Mouse (Mus musculus) CH12.LX (cell line): ENCODE data around the gene Agbl2. TPM values are rescaled to one million over a fixed set of nuclear protein-coding genes. Genes with fewer than 3 reads are reported as not detected.

Experiments
- DNase-seq: peaks from one replicate; pipeline ENCODE4 v3.0.0-alpha.2; 2013; ENCODE audit errors: extremely low read depth
- H3K27ac ChIP-seq: 2 replicates; pipeline ENCODE4 v1.5.1; 2012; ENCODE audit warnings: low read depth, mild to moderate bottlenecking, control low read depth, moderate library complexity; ENCODE audit not compliant: insufficient read depth
- H3K27me3 ChIP-seq: replicated peaks from 2 replicates; pipeline ENCODE3; 2012; ENCODE audit warnings: inconsistent platforms
- H3K36me3 ChIP-seq, 2 experiments: replicated peaks in 1 of 2; 2 replicates each; pipeline versions ENCODE3 to v1.6.1; 2012; ENCODE audit warnings: inconsistent platforms in 1 of 2, low read length in 1 of 2, mild to moderate bottlenecking in 1 of 2, mixed read lengths in 1 of 2, moderate library complexity in 1 of 2; ENCODE audit not compliant: control insufficient read depth in 1 of 2, insufficient read depth in 1 of 2
- H3K4me1 ChIP-seq, 2 experiments: 2 replicates each; pipeline ENCODE4 v1.6.1; 2012; ENCODE audit warnings: inconsistent platforms in 1 of 2, moderate library complexity in 1 of 2; ENCODE audit not compliant: insufficient read depth in 2 of 2, control insufficient read depth in 1 of 2
- H3K4me2 ChIP-seq: 2 replicates; pipeline ENCODE4 v1.6.1; 2012; ENCODE audit warnings: low read depth, mild to moderate bottlenecking, control low read depth; ENCODE audit not compliant: poor library complexity, insufficient read depth, severe bottlenecking
- H3K4me3 ChIP-seq, 3 experiments: fragments of 150-350 bp in 1 of 3; sonication (generic) in 1 of 3; replicated peaks in 1 of 3; 2 replicates each; pipeline versions ENCODE3 to v1.5.1; 2011 to 2012; ENCODE audit warnings: low read depth in 2 of 3, low read length in 2 of 3, mild to moderate bottlenecking in 2 of 3, moderate library complexity in 2 of 3, control low read depth in 1 of 3, improper control_type of control experiment in 1 of 3, inconsistent platforms in 1 of 3, mixed read lengths in 1 of 3; ENCODE audit not compliant: poor library complexity in 1 of 3
- H3K79me2 ChIP-seq: replicated peaks from 2 replicates; pipeline ENCODE4 v1.6.1; 2012; ENCODE audit warnings: mild to moderate bottlenecking, moderate library complexity; ENCODE audit not compliant: control insufficient read depth, poor library complexity, insufficient read depth, severe bottlenecking; ENCODE audit errors: extremely low read depth
- H3K9ac ChIP-seq: 2 replicates; pipeline ENCODE4 v1.6.1; 2012; ENCODE audit warnings: low read depth, mild to moderate bottlenecking, control low read depth, moderate library complexity; ENCODE audit not compliant: insufficient read depth
- H3K9me3 ChIP-seq: replicated peaks from 2 replicates; pipeline ENCODE3; 2012; ENCODE audit warnings: low read length, inconsistent platforms, mixed read lengths
- CHD1 ChIP-seq: IDR thresholded peaks from 2 replicates; pipeline ENCODE4 v1.6.1; 2012; ENCODE audit warnings: low read depth, low read length, improper control_type of control experiment, inconsistent platforms
- ETS1 ChIP-seq: conservative IDR thresholded peaks from 2 replicates; pipeline ENCODE4 v1.6.1; 2012; ENCODE audit warnings: low read depth, mild to moderate bottlenecking, inconsistent platforms, low read length, improper control_type of control experiment, moderate library complexity
- GABPA ChIP-seq: IDR thresholded peaks from 2 replicates; pipeline ENCODE4 v1.6.1; 2012; ENCODE audit warnings: low read depth, low read length, improper control_type of control experiment, inconsistent platforms; ENCODE audit not compliant: insufficient replicate concordance
- IRF4 ChIP-seq: IDR thresholded peaks from 2 replicates; pipeline ENCODE4 v1.6.1; 2014; ENCODE audit warnings: low read depth, mild to moderate bottlenecking, inconsistent platforms, low read length, improper control_type of control experiment
- MAFK ChIP-seq: IDR thresholded peaks from 2 replicates; pipeline ENCODE4 v1.6.1; 2011; ENCODE audit warnings: low read length, improper control_type of control experiment; ENCODE audit not compliant: insufficient replicate concordance
- MEF2A ChIP-seq: IDR thresholded peaks from 2 replicates; pipeline ENCODE4 v1.6.1; 2014; ENCODE audit warnings: low read depth, mild to moderate bottlenecking, inconsistent platforms, low read length, improper control_type of control experiment, borderline replicate concordance
- MYC ChIP-seq: IDR thresholded peaks from 2 replicates; pipeline ENCODE4 v1.6.1; 2011; ENCODE audit warnings: low read depth, mild to moderate bottlenecking, improper control_type of control experiment, low read length
- NRF1 ChIP-seq: IDR thresholded peaks from 2 replicates; pipeline ENCODE4 v1.6.1; 2014; ENCODE audit warnings: low read depth, mild to moderate bottlenecking, inconsistent platforms, low read length, improper control_type of control experiment, moderate library complexity
- PAX5 ChIP-seq: IDR thresholded peaks from 2 replicates; pipeline ENCODE4 v1.6.1; 2012; ENCODE audit warnings: low read length, inconsistent platforms, mixed read lengths
- POLR2AphosphoS2 ChIP-seq: IDR thresholded peaks from 2 replicates; pipeline ENCODE4 v1.6.1; 2011; ENCODE audit warnings: low read depth, low read length, improper control_type of control experiment
- RAD21 ChIP-seq: IDR thresholded peaks from 2 replicates; pipeline ENCODE4 v1.6.1; 2011; ENCODE audit warnings: low read depth, mild to moderate bottlenecking, low read length, improper control_type of control experiment, moderate library complexity
- RCOR1 ChIP-seq: conservative IDR thresholded peaks from 2 replicates; pipeline ENCODE4 v1.6.1; 2012; ENCODE audit warnings: low read depth, mild to moderate bottlenecking, inconsistent platforms, low read length, improper control_type of control experiment
- SIN3A ChIP-seq: IDR thresholded peaks from 2 replicates; pipeline ENCODE4 v1.6.1; 2012; ENCODE audit warnings: low read length, improper control_type of control experiment, inconsistent platforms
- SMC3 ChIP-seq: IDR thresholded peaks from 2 replicates; pipeline ENCODE4 v1.6.1; 2011; ENCODE audit warnings: low read depth, low read length, improper control_type of control experiment
- UBTF ChIP-seq: IDR thresholded peaks from 2 replicates; pipeline ENCODE4 v1.6.1; 2012; ENCODE audit warnings: low read depth, mild to moderate bottlenecking, inconsistent platforms, low read length, improper control_type of control experiment, moderate library complexity
- USF1 ChIP-seq: IDR thresholded peaks from 2 replicates; pipeline ENCODE4 v1.6.1; 2014; ENCODE audit warnings: low read depth, mild to moderate bottlenecking, inconsistent platforms, low read length, improper control_type of control experiment
- USF2 ChIP-seq: conservative IDR thresholded peaks from 2 replicates; pipeline ENCODE4 v1.6.1; 2011; ENCODE audit warnings: low read depth, low read length, improper control_type of control experiment
- ZC3H11A ChIP-seq: IDR thresholded peaks from 2 replicates; pipeline ENCODE4 v1.6.1; 2012; ENCODE audit warnings: low read depth, mild to moderate bottlenecking, inconsistent platforms, low read length, improper control_type of control experiment
- ZMIZ1 ChIP-seq: IDR thresholded peaks from 2 replicates; pipeline ENCODE4 v1.6.1; 2012; ENCODE audit warnings: low read depth, mild to moderate bottlenecking, inconsistent platforms, low read length, improper control_type of control experiment
- ZNF384 ChIP-seq: IDR thresholded peaks from 2 replicates; pipeline ENCODE4 v1.6.1; 2012; ENCODE audit warnings: low read depth, low read length, improper control_type of control experiment, inconsistent platforms
- dilution Hi-C: fragments of 300-500 bp; cut with MboI; formaldehyde crosslinking; loops from 2 replicates; pipeline ENCODE4 v1.14.3; 2020; ENCODE audit warnings: low sequenced_read_pairs; ENCODE audit not compliant: extremely low pct_unique_long_range_greater_than_20kb, extremely low pct_ligation_motif_present
- in situ Hi-C: fragments of 300-500 bp; cut with MboI; formaldehyde crosslinking; loops from 3 replicates; pipeline ENCODE4 v1.14.3; 2019; ENCODE audit warnings: low sequenced_read_pairs, low pct_ligation_motif_present, low pct_unique_long_range_greater_than_20kb, mixed read lengths
- polyA plus RNA-seq: library from polyadenylated mRNA; unstranded; fragments of >175 nt; gene quantifications from 2 replicates; pipeline ENCODE4 v1.2.1, GENCODE M21; 2012; ENCODE audit warnings: low read depth; ENCODE audit not compliant: insufficient read length
- total RNA-seq, 2 experiments: library from RNA; depleted of rRNA; stranded (reverse); fragments of 300-350 nt in 1 of 2; fragments of >200 nt in 1 of 2; gene quantifications; 2 replicates each; pipeline ENCODE4 v1.2.3; 2012 to 2014

The Agbl2 gene
- total and polyA plus RNA-seq, 3 experiments = not detected

DNA sequence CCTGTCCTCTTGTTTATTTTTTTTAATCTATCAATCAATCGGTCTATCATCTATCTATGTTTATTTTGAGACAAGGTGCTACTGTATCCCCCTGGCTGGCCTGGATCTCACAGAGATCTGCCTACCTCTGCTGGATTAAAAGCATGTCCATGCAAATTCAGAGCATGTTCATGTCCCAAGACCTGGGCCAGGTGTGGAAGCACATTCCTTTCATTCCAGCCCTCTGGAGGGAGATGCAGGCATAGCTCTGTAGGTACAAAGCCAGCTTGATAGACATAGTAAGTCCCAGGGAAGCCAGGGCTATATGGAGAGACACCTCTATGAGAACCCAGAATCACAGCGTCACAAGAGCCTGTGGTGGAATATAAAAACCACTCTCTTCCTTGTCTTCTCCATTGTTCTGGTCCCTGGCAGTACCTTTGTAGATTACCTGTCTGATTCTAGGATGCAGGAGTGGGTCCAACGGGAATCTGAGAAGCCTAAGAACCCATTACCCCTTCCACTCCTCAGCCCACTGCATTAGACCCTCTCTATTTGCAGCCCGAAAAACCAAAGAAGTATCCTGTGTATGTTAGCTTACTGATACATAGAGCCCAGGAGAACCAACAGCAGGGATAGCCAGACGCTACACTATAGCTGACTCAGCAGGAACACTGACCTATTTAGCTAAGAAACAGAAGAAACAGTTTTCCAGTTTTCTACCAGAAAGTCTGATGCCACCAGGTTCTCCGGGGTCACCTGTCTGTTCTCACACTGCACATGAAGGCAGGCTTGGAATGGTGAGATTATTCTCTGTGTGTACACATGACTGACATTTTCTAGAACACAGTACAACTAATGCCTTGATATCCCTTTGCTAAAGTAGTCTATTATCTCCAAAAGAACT, 26.0 kb downstream of the Agbl2 start:
- dilution Hi-C loops = no loop called here
- in situ Hi-C loops = no loop called here
- no peaks in the 10 kb centered on the region for H3K36me3 ChIP-seq

GRCm38 (mm10) chr2:90810751-90811150, 28.2 kb downstream of the Agbl2 start:
- Histone ChIP-seq H3K79me2 (no peaks in the 10 kb centered on the region), H3K4me2 (no peak overlapping the region), H3K4me3 (no peak overlapping the region), H3K9me3 (no peaks in the 10 kb centered on the region), H3K27me3 (no peaks in the 10 kb centered on the region), H3K4me1 (peaks cover 0 to 7% of the 10 kb centered on the region in 2 experiments), H3K36me3 (no peaks in the 10 kb centered on the region), H3K27ac (no peak overlapping the region), H3K9ac (no peak overlapping the region)
- TF ChIP-seq RAD21 (no peak), MAFK (no peak), GABPA (no peak), SMC3 (no peak), USF2 (no peak), ZMIZ1 (no peak), ZC3H11A (no peak), RCOR1 (no peak), POLR2AphosphoS2 (no peak), PAX5 (no peak), IRF4 (no peak), SIN3A (no peak), ETS1 (no peak), NRF1 (no peak), UBTF (no peak), USF1 (no peak), MEF2A (no peak)
- no peak for DNase-seq
- dilution Hi-C loops = no loop called here
- in situ Hi-C loops = no loop called here

More for the DNA sequence above, 26.0 kb downstream of the Agbl2 start:
- no peak for DNase-seq
- Histone ChIP-seq H3K27ac (no peak overlapping the region), H3K9ac (no peak overlapping the region), H3K4me3 (no peak overlapping the region)
- TF ChIP-seq CHD1 (no peak), ZNF384 (no peak), SMC3 (no peak), MYC (no peak), MAFK (0 out of 2 replicates have a peak, but pooled peaks have one; percentile 28)
- TF ChIP-seq, all 38 proteins: peak for 1
- Histone ChIP-seq H3K79me2 (no peaks in the 10 kb centered on the region), H3K9me3 (no peaks in the 10 kb centered on the region), H3K4me2 (no peak overlapping the region), H3K27me3 (no peaks in the 10 kb centered on the region), H3K4me1 (peaks cover 0 to 7% of the 10 kb centered on the region in 2 experiments; a peak in 3 of 4 replicates)
